Mouse (Mus musculus): Measurements from ENCODE around the gene Draxin. TPM values are rescaled to one million over a fixed set of nuclear protein-coding genes. Genes with fewer than 3 reads are reported as not detected.

Draxin gene
- total and polyA plus RNA-seq, 2 experiments from 2014 or later, result 0.01 TPM; not detected in 1

DNA sequence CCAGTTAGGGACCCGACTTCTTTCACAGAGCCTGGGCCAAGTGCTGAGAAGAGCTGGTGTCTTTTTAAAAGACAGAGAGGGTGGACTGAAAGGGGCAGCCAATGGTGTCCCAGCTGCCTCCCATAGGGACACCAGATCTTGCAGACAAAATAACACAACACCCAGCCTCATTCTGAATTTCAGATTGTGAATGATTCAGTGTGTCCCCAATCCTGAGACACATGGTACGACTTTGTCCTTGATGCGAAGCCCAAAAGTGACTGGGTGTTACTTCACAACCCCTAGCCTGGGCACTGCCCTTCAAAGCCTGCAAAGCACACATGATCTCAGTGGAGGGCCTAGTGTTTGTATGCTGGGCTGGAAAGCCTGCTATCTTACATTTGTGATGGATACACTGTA lies 44.6 kb downstream of the Draxin start:
- DNase-seq (ENCODE audit: low spot score) (no peak), ATAC-seq (ENCODE audit: insufficient read depth, low read depth) (no peak)
- Histone ChIP-seq H3K27me3 (ENCODE audit: control insufficient read depth, insufficient read depth, low read length) (no peaks in the 10 kb centered on the region), H3K4me1 (ENCODE audit: control insufficient read depth, insufficient read depth) (peaks cover 29% of the 10 kb centered on the region), H3K4me3 (ENCODE audit: low read depth, low read length) (no peak overlapping the region), H3K9me3 (replicated peaks; ENCODE audit: control insufficient read depth, low read length) (no peaks in the 10 kb centered on the region), H3K36me3 (replicated peaks; ENCODE audit: control insufficient read depth, insufficient read depth, low read length) (peaks cover 9% of the 10 kb centered on the region), H3K4me2 (ENCODE audit: low read depth, low read length) (no peak overlapping the region), H3K9ac (replicated peaks; ENCODE audit: low read depth, low read length) (0 out of 2 replicates have a peak overlapping the region, but pooled peaks have one; percentile 3), H3K27ac (ENCODE audit: low read depth) (peak overlapping the region; percentile 39; the same call in 1 of the 2 replicates)
- no peak for TF ChIP-seq EP300 (IDR thresholded peaks at IDR 0.05; ENCODE audit: low read depth)
- TF ChIP-seq CTCF (IDR thresholded peaks at IDR 0.05; ENCODE audit: low read depth), result no peak
- WGBS, result 77% methylated on average over 3 of the region's 3 CpGs

DNA sequence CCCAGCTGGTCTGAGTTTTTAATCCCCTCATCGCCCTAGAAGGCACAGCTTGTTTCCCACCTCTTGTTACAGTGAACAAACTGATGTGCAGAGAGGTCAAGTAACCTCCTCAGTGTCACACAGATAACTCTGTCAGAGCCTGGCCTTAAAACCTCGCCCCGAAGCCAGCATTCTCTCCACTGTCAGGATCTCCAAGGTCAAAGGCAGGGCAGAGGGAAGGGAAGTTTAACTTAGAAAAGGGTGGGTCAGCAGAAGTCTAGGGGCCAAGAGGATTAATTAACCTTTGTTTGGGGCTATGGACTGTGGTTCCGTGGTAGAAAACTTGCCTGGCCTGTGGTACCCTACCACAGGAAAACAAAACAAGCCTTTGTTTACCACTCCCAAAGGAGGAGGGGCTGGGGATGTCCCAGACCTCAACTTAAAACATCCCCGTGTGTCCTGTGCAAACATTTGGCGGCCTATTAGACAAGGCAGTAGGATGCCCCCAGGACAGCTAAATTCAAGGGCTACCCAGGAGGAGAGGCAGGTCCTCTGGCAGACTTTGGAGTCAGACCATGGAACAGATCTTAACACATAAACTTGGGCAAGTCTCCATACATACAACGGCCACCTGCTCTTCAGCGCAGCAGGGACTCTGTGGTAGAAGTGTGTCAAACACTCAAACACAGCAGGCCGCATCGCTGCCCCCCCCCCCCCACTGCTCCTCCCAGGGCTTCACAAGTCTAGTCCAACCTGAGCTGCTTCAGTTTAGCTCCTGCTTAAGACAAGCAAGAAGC lies 45.2 kb downstream of the Draxin start:
- Histone ChIP-seq H3K4me3 (ENCODE audit: low read depth, low read length) (no peak overlapping the region), H3K9ac (replicated peaks; ENCODE audit: low read depth, low read length) (0 out of 2 replicates have a peak overlapping the region, but pooled peaks have one; percentile 3), H3K27ac (ENCODE audit: low read depth) (peak overlapping the region; percentile 39; the same call in 1 of the 2 replicates), H3K4me1 (ENCODE audit: control insufficient read depth, insufficient read depth) (peaks cover 29% of the 10 kb centered on the region), H3K36me3 (replicated peaks; ENCODE audit: control insufficient read depth, insufficient read depth, low read length) (peaks cover 15% of the 10 kb centered on the region), H3K4me2 (ENCODE audit: low read depth, low read length) (no peak overlapping the region), H3K9me3 (replicated peaks; ENCODE audit: control insufficient read depth, low read length) (no peaks in the 10 kb centered on the region), H3K27me3 (ENCODE audit: control insufficient read depth, insufficient read depth, low read length) (no peaks in the 10 kb centered on the region)
- 49% methylated on average over 10 of the region's 10 CpGs for WGBS
- ATAC-seq (ENCODE audit: insufficient read depth, low read depth), result no peak
- DNase-seq (ENCODE audit: low spot score), result no peak
- TF ChIP-seq CTCF (IDR thresholded peaks at IDR 0.05; ENCODE audit: low read depth) (no peak), EP300 (IDR thresholded peaks at IDR 0.05; ENCODE audit: low read depth) (no peak)

DNA sequence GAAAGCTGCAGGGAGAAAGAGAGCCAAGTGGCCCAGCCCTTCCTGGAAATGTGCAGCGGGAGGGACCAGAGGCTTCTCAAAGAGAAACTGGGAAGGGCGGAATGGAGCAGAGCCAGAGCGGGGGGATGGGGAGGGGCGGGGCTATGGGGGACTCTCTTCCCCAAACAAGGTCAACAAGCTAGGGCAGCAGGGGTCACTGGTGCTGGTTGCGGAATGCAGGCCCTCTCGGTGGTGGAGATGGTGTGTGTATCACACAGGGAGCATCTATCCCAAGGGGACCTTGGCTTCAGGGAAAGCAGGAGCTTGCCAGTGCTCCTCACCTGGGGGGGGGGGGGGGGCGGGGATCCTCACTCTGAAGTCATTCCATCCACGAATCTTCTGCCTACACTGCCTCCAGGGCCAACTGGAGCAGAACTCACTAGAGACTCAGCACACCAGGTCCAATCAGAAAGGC lies 46.2 kb downstream of the Draxin start:
- Histone ChIP-seq H3K9ac (replicated peaks; ENCODE audit: low read depth, low read length) (no peak overlapping the region), H3K4me2 (ENCODE audit: low read depth, low read length) (peak overlapping the region; percentile 14; the same call in 1 of the 2 replicates), H3K9me3 (replicated peaks; ENCODE audit: control insufficient read depth, low read length) (no peaks in the 10 kb centered on the region), H3K36me3 (replicated peaks; ENCODE audit: control insufficient read depth, insufficient read depth, low read length) (peaks cover 25% of the 10 kb centered on the region), H3K27ac (ENCODE audit: low read depth) (no peak overlapping the region), H3K4me1 (ENCODE audit: control insufficient read depth, insufficient read depth) (peaks cover 29% of the 10 kb centered on the region), H3K4me3 (ENCODE audit: low read depth, low read length) (no peak overlapping the region), H3K27me3 (ENCODE audit: control insufficient read depth, insufficient read depth, low read length) (no peaks in the 10 kb centered on the region)
- no peak for DNase-seq (ENCODE audit: low spot score)
- no peak for ATAC-seq (ENCODE audit: insufficient read depth, low read depth)
- no peak for TF ChIP-seq EP300 (IDR thresholded peaks at IDR 0.05; ENCODE audit: low read depth)
- no peak for TF ChIP-seq CTCF (IDR thresholded peaks at IDR 0.05; ENCODE audit: low read depth)
- 20% methylated on average over 8 of the region's 8 CpGs for WGBS

DNA sequence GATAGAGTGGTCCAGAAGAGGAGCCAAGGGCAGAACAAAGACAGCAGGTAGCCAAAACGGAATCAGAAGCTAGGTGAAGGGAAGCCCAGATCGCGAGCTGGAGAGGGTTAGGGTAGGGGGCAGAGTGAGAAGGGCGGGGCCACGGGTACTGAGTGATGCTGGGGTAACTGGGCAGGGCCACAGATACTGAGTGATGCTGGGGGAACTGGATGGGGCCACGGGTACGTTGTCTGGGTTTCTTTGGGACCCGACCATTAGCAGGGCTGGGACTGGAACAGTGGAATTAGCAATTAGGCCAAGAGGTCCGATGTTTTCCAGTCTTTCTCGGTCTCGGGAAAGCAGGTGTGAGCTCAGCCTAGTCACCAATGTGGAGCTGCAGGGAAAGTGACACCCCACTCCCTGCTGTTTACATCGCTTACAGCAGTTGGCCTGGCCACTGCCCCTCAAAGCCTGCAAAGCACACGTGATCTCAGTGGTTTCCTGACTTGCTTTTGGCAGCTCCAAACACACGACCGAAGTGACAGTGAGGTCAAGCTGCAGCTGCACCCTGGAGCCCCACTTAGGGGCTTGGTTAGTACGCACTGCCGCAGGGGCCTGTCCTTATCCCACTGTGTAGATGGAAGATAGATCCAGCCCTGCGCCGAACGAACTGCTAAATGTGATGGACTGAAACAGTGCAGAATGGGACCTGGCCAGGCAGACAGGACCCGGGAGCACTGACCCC lies 47.2 kb downstream of the Draxin start:
- DNase-seq (ENCODE audit: low spot score) (no peak), ATAC-seq (ENCODE audit: insufficient read depth, low read depth) (0 out of 2 replicates have a peak, but pooled peaks have one; percentile 5)
- H3K4me1 ChIP-seq (ENCODE audit: control insufficient read depth, insufficient read depth), result peaks cover 29% of the 10 kb centered on the region
- H3K27ac ChIP-seq (ENCODE audit: low read depth), result peak overlapping the region; percentile 52; the same call in 1 of the 2 replicates
- TF ChIP-seq CTCF (IDR thresholded peaks at IDR 0.05; ENCODE audit: low read depth) (no peak), EP300 (IDR thresholded peaks at IDR 0.05; ENCODE audit: low read depth) (no peak)
- WGBS, result 51% methylated on average over 21 of the region's 21 CpGs
- H3K27me3 ChIP-seq (ENCODE audit: control insufficient read depth, insufficient read depth, low read length), result no peaks in the 10 kb centered on the region
- peaks cover 25% of the 10 kb centered on the region for H3K36me3 ChIP-seq (replicated peaks; ENCODE audit: control insufficient read depth, insufficient read depth, low read length)
- H3K9me3 ChIP-seq (replicated peaks; ENCODE audit: control insufficient read depth, low read length), result no peaks in the 10 kb centered on the region
- H3K9ac ChIP-seq (replicated peaks; ENCODE audit: low read depth, low read length), result no peak overlapping the region
- H3K4me3 ChIP-seq (ENCODE audit: low read depth, low read length), result no peak overlapping the region
- peak overlapping the region; percentile 14; the same call in 1 of the 2 replicates for H3K4me2 ChIP-seq (ENCODE audit: low read depth, low read length)

DNA sequence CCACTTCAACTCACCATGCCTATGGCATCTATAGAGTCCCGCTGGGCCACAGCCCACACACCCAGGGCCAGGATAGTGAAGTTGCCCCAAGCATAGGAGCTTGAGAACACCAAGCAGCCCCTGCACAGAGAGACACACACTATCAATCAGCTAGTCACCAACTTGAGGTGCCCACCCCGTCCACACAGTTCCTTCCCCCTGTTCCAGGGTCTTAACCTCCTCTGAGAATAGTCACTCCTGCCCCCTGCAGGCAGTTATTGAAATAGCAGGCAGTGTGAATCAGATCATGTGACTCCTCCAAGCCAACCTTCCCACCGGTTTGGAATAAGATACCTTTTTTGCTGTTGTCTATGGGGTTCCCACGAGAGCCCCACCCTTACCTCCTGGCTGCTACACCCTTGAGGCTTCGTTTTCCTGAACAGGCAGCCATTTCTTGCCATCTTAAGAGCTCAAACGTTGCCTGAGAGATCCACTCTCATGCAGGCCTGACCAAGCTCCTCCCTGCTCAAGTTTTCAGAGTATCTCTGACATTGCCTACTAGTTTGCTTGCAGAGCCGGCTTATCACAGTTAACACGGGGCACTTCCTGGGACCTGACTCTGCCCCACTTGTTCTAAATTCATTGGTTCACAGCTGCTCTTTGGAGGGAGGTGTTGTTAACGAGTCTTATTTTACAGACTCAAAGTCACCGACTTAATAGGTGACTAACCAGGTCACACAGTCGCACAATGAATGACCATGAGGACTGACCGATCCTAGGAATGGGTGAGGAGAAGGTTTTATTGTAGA lies 48.0 kb downstream of the Draxin start:
- WGBS, result 46% methylated on average over 12 of the region's 12 CpGs
- no peak for ATAC-seq (ENCODE audit: insufficient read depth, low read depth)

More for the DNA sequence above, 48.0 kb downstream of the Draxin start:
- H3K4me1 ChIP-seq (ENCODE audit: control insufficient read depth, insufficient read depth), result peaks cover 29% of the 10 kb centered on the region
- no peak overlapping the region for H3K9ac ChIP-seq (replicated peaks; ENCODE audit: low read depth, low read length)
- H3K27ac ChIP-seq (ENCODE audit: low read depth), result peak overlapping the region; percentile 27; the same call in 1 of the 2 replicates
- no peaks in the 10 kb centered on the region for H3K27me3 ChIP-seq (ENCODE audit: control insufficient read depth, insufficient read depth, low read length)
- TF ChIP-seq CTCF (IDR thresholded peaks at IDR 0.05; ENCODE audit: low read depth) (peak; percentile 69), EP300 (IDR thresholded peaks at IDR 0.05; ENCODE audit: low read depth) (no peak)
- H3K4me3 ChIP-seq (ENCODE audit: low read depth, low read length), result no peak overlapping the region
- H3K9me3 ChIP-seq (replicated peaks; ENCODE audit: control insufficient read depth, low read length), result no peaks in the 10 kb centered on the region
- peak; percentile 51 for DNase-seq (ENCODE audit: low spot score)
- H3K4me2 ChIP-seq (ENCODE audit: low read depth, low read length), result no peak overlapping the region
- H3K36me3 ChIP-seq (replicated peaks; ENCODE audit: control insufficient read depth, insufficient read depth, low read length), result peaks cover 25% of the 10 kb centered on the region
